Mouse (Mus musculus) kidney, embryonic 14.5 days (tissue): ENCODE measurements around the gene Irak4. TPM values are rescaled to one million over a fixed set of nuclear protein-coding genes. Genes with fewer than 3 reads are reported as not detected.

Experiments
- ATAC-seq: fragments of 200-750 bp; cut with Nextera tagmentation; 2 replicates; pipeline ENCODE4 v1.8.0; 2017; ENCODE audit warnings: moderate number of reproducible peaks, mild to moderate bottlenecking, moderate TSS enrichment, moderate library complexity; ENCODE audit not compliant: low FRiP score, low TSS enrichment
- H3K27ac ChIP-seq: fragments of 300-500 bp; sonication (generic); 2 replicates; pipeline ENCODE4 v1.5.1; 2014; ENCODE audit warnings: low read depth, mild to moderate bottlenecking, low read length, moderate library complexity, mixed read lengths
- H3K27me3 ChIP-seq: fragments of 300-500 bp; sonication (generic); 2 replicates; pipeline ENCODE4 v1.6.1; 2014; ENCODE audit warnings: mild to moderate bottlenecking, low read length; ENCODE audit not compliant: control insufficient read depth, insufficient read depth
- H3K36me3 ChIP-seq: fragments of 300-500 bp; sonication (generic); 2 replicates; pipeline ENCODE4 v1.6.1; 2014; ENCODE audit warnings: low read length, mixed read lengths; ENCODE audit not compliant: control insufficient read depth, insufficient read depth
- H3K4me1 ChIP-seq: fragments of 300-500 bp; sonication (generic); 2 replicates; pipeline ENCODE4 v1.6.1; 2014; ENCODE audit warnings: low read length, mixed read lengths; ENCODE audit not compliant: control insufficient read depth, insufficient read depth
- H3K4me2 ChIP-seq: fragments of 300-500 bp; sonication (generic); replicated peaks from 2 replicates; pipeline ENCODE4 v1.6.1; 2014; ENCODE audit warnings: low read depth, mild to moderate bottlenecking, low read length
- H3K4me3 ChIP-seq: fragments of 300-500 bp; sonication (generic); 2 replicates; pipeline ENCODE4 v1.5.1; 2014; ENCODE audit warnings: mild to moderate bottlenecking, low read length
- H3K9ac ChIP-seq: fragments of 300-500 bp; sonication (generic); 2 replicates; pipeline ENCODE4 v1.6.1; 2014; ENCODE audit warnings: low read depth, mild to moderate bottlenecking, low read length, moderate library complexity
- H3K9me3 ChIP-seq: fragments of 300-500 bp; sonication (generic); 2 replicates; pipeline ENCODE4 v1.6.1; 2016; ENCODE audit warnings: low read length; ENCODE audit not compliant: control insufficient read depth
- WGBS: fragments of 180-500 bp; shearing (Covaris S2); extraction: QIAGEN DNeasy Blood & Tissue Kit; methylation state at CpG from one replicate; pipeline ENCODE4 v1.1.7; 2014; 5-methylcytosine and 5-hydroxymethylcytosine counted together
- polyA plus RNA-seq: library from polyadenylated mRNA; unstranded; fragments of >200 nt; fragmentation: Nextera tagmentation; extraction: Ambion mirVana; gene quantifications from 2 replicates; pipeline ENCODE4 v1.2.1, GENCODE M21; 2014

The Irak4 gene
- polyA plus RNA-seq, 1 experiment from 2014 or later: 10.4 TPM

GRCm38 (mm10) chr15:94544844-94545243, 1.4 kb downstream of the Irak4 start:
- no peak for ATAC-seq
- H3K4me2 ChIP-seq: no peak overlapping the region
- no peak overlapping the region for H3K4me3 ChIP-seq
- 0 out of 2 replicates have a peak, but pooled peaks cover 2% of the 10 kb centered on the region for H3K4me1 ChIP-seq
- WGBS: 89% methylated on average over 4 of the region's 4 CpGs
- H3K36me3 ChIP-seq: no peaks in the 10 kb centered on the region
- no peak overlapping the region for H3K9ac ChIP-seq
- H3K27ac ChIP-seq: no peak overlapping the region
- no peaks in the 10 kb centered on the region for H3K27me3 ChIP-seq
- no peaks in the 10 kb centered on the region for H3K9me3 ChIP-seq

DNA sequence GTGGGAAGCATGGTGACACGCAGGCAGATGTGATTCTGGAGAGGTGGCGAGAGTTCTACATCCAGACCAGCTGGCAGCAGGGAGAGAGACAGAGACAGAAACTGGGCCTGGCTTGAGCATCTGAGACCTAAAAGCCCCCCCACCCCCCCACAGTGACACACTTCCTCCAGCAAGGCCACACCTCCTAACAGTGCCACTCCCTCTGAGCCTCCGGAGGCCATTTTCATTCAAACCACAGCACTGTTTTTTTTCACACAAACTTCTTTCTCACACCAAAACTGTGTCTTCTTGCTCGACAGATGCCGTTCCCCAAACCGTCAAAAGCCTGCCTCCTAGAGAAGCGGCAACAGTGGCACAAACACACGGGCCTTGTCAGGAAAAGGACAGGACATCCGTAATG, 10.1 kb downstream of the Irak4 start:
- WGBS: 97% methylated on average over 9 of the region's 9 CpGs
- no peaks in the 10 kb centered on the region for H3K27me3 ChIP-seq
- no peak for ATAC-seq
- H3K27ac ChIP-seq: no peak overlapping the region
- no peak overlapping the region for H3K4me2 ChIP-seq
- no peaks in the 10 kb centered on the region for H3K36me3 ChIP-seq
- H3K4me3 ChIP-seq: no peak overlapping the region
- no peak overlapping the region for H3K9ac ChIP-seq
- no peaks in the 10 kb centered on the region for H3K9me3 ChIP-seq
- no peaks in the 10 kb centered on the region for H3K4me1 ChIP-seq

DNA sequence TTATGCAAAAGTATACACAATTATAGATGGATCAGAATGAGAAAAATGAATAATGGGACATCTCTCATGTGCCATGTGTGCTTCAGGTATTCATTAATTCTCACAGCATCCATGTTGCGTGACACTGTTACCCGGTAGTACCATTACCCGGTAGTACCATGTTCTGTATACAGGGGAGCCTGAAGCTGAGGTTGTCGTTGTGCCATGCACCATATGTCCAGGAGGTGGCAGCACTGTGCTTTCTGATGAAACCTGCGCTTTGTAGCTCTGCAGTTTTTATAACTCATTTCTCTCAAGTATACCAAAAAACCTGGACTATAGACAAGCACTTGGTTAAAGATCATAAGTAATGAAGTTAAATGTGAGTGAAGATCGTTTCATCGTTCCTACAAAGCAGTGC, 14.0 kb downstream of the Irak4 start:
- H3K9me3 ChIP-seq: no peaks in the 10 kb centered on the region
- H3K36me3 ChIP-seq: no peaks in the 10 kb centered on the region
- H3K4me3 ChIP-seq: no peak overlapping the region
- H3K27me3 ChIP-seq: no peaks in the 10 kb centered on the region
- H3K9ac ChIP-seq: no peak overlapping the region
- whole genome bisulfite sequencing: 24% methylated on average over 7 of the region's 7 CpGs
- H3K4me1 ChIP-seq: no peaks in the 10 kb centered on the region
- H3K4me2 ChIP-seq: no peak overlapping the region
- no peak overlapping the region for H3K27ac ChIP-seq
- ATAC-seq: peak; percentile 64; the same call in 1 of the 2 replicates

DNA sequence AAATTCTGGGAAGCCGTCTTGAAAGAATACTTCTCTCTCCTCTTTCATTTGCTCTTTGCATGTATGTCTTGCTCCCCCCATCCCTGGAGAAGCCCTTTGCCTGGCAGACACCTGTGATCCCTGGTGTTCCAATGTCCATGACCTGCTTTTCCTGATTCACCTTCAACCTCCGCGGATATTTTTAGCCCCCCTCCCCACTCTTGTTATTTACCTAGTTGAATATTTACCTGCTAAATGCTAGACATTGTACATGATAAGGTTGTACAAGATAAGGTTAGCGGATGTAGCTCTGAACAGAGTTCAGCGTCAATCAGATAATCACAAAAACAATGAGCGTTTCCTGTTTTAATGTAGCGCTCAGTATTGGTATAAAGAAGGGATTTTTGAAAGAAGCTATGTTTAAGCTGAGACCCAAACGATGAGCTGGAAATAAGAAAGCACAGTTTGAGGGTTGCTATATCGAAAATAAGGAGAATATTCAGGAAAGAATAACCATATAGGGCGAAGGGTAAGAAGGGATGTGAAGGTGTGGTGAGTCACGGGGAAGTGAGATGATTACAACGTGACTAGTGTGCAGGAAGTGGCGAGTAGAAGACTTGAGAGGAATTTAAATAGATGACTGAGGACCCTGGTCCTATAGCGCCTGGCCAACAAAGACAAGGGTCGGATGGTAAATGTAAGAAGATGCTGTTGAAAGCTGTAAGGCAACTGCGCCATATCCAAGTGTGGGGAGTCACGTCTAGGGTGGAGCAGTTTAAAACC, 15.6 kb downstream of the Irak4 start:
- Histone ChIP-seq H3K27ac (no peak overlapping the region), H3K4me2 (no peak overlapping the region), H3K27me3 (no peaks in the 10 kb centered on the region), H3K4me3 (no peak overlapping the region), H3K4me1 (no peaks in the 10 kb centered on the region), H3K36me3 (no peaks in the 10 kb centered on the region), H3K9me3 (no peaks in the 10 kb centered on the region), H3K9ac (no peak overlapping the region)
- ATAC-seq: no peak
- WGBS: 84% methylated on average over 17 of the region's 17 CpGs

GRCm38 (mm10) chr15:94564909-94565308, 21.5 kb downstream of the Irak4 start:
- H3K27me3 ChIP-seq: no peaks in the 10 kb centered on the region
- no peak overlapping the region for H3K27ac ChIP-seq
- no peaks in the 10 kb centered on the region for H3K9me3 ChIP-seq
- no peak overlapping the region for H3K4me2 ChIP-seq
- no peaks in the 10 kb centered on the region for H3K4me1 ChIP-seq
- H3K9ac ChIP-seq: no peak overlapping the region
- no peaks in the 10 kb centered on the region for H3K36me3 ChIP-seq
- no peak overlapping the region for H3K4me3 ChIP-seq
- WGBS: 87% methylated on average over 2 of the region's 2 CpGs
- ATAC-seq: no peak

GRCm38 (mm10) chr15:94565854-94566253, 22.4 kb downstream of the Irak4 start:
- WGBS: 91% methylated on average over 9 of the region's 9 CpGs
- no peak for ATAC-seq
- H3K36me3 ChIP-seq: no peaks in the 10 kb centered on the region

GRCm38 (mm10) chr15:94568496-94569182, 25.2 kb downstream of the Irak4 start:
- no peak for ATAC-seq
- H3K27me3 ChIP-seq: no peaks in the 10 kb centered on the region
- no peak overlapping the region for H3K4me2 ChIP-seq
- no peaks in the 10 kb centered on the region for H3K9me3 ChIP-seq
- no peak overlapping the region for H3K9ac ChIP-seq
- 86% methylated on average over 10 of the region's 10 CpGs for WGBS
- no peaks in the 10 kb centered on the region for H3K36me3 ChIP-seq
- H3K4me3 ChIP-seq: no peak overlapping the region
- H3K4me1 ChIP-seq: no peaks in the 10 kb centered on the region
- no peak overlapping the region for H3K27ac ChIP-seq

More at GRCm38 (mm10) chr15:94565854-94566253, 22.4 kb downstream of the Irak4 start:
- H3K4me1 ChIP-seq: no peaks in the 10 kb centered on the region
- no peak overlapping the region for H3K9ac ChIP-seq
- H3K9me3 ChIP-seq: no peaks in the 10 kb centered on the region
- H3K27ac ChIP-seq: no peak overlapping the region
- H3K4me3 ChIP-seq: no peak overlapping the region
- H3K4me2 ChIP-seq: no peak overlapping the region
- H3K27me3 ChIP-seq: no peaks in the 10 kb centered on the region

- Histone ChIP-seq H3K4me3 (no peak overlapping the region), H3K4me1 (no peaks in the 10 kb centered on the region), H3K27ac (no peak overlapping the region), H3K4me2 (no peak overlapping the region), H3K9ac (no peak overlapping the region), H3K36me3 (no peaks in the 10 kb centered on the region), H3K9me3 (no peaks in the 10 kb centered on the region), H3K27me3 (no peaks in the 10 kb centered on the region)
- ATAC-seq: no peak
- 91% methylated on average over 4 of the region's 4 CpGs for WGBS
These were observed 28.1 kb downstream of the Irak4 start for GRCm38 (mm10) chr15:94571501-94571900.

DNA sequence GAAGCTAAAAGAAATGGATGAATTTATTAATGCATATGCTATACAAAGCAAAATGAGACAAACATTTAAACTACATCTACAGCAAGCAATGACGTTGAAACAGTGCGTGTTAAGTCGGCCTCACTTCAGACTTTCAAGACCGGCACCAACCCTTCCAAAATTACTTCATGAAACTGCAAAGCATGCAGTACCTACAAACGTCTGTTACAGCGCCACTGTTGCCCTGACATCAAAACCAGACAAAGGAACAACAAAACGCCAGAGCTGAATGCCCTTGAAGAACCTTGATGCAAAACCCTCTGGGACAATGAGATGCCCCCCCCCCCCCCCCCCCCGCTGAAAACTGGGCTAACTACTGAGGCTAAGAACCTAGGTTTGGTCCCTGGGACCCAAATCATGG, 29.3 kb downstream of the Irak4 start:
- H3K27me3 ChIP-seq: no peaks in the 10 kb centered on the region
- ATAC-seq: no peak
- no peak overlapping the region for H3K9ac ChIP-seq
- H3K4me3 ChIP-seq: no peak overlapping the region
- no peaks in the 10 kb centered on the region for H3K4me1 ChIP-seq
- no peaks in the 10 kb centered on the region for H3K9me3 ChIP-seq
- 77% methylated on average over 8 of the region's 8 CpGs for WGBS
- no peak overlapping the region for H3K4me2 ChIP-seq
- H3K27ac ChIP-seq: no peak overlapping the region
- no peaks in the 10 kb centered on the region for H3K36me3 ChIP-seq
